Mouse (Mus musculus) lung, postnatal 10 days (tissue): Measurements from ENCODE around the gene Gm281.

Source experiments
- DNase-seq: peaks from one replicate; pipeline ENCODE4 v3.0.0; 2021

Gm281 gene

DNA sequence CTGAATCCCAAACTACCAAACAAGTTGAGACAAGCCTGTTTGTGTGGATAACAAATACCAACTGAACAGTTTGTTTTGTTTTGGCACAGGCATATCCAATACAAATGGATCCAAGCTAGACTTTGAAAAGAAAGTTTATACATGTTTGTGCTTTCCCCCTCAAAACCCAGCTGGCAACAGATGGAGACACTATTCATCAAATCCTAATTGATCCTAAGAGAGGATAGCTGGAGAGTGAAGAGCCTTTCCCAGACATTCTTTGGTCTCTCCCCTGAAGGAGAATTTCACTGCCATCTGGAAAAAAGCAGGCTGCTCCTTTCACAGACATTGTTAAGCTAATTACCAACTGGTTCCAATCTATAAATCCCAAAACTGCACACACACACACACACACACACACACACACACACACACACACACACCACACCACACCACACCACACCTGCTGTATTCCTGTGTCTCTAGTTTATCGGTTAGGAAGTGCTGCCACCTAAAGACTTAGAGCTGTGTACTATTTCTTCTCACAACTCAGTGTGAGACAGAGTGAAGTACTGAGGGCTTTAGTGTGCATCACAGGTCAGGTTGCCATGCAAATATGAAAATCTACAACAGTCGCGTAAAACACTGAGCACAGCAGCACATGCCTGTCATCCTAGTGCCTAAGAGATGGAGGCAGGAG is 101.3 kb downstream of the Gm281 start:
- DNase-seq = no peak

GRCm38 (mm10) chr14:13790446-13790845 is 123.8 kb downstream of the Gm281 start:
- no peak for DNase-seq

GRCm38 (mm10) chr14:13790001-13790400 is 124.3 kb downstream of the Gm281 start:
- DNase-seq = no peak

GRCm38 (mm10) chr14:13782970-13783369 is 131.3 kb downstream of the Gm281 start:
- no peak for DNase-seq

GRCm38 (mm10) chr14:13778383-13778782 is 135.9 kb downstream of the Gm281 start:
- DNase-seq = no peak

GRCm38 (mm10) chr14:13771163-13771562 is 143.1 kb downstream of the Gm281 start:
- no peak for DNase-seq

GRCm38 (mm10) chr14:13770686-13771085 is 143.6 kb downstream of the Gm281 start:
- DNase-seq = no peak
